Mouse (Mus musculus) G1E (cell line): ENCODE results near the gene Rictor. TPM values are rescaled to one million over a fixed set of nuclear protein-coding genes. Genes with fewer than 3 reads are reported as not detected.

ENCODE experiments used
- ATAC-seq: 2 replicates; pipeline ENCODE4 v1.8.0; 2016; ENCODE audit warnings: mild to moderate bottlenecking; ENCODE audit not compliant: insufficient number of reproducible peaks, poor library complexity, low FRiP score, severe bottlenecking; ENCODE audit errors: extremely low read depth
- DNase-seq: peaks from one replicate; pipeline ENCODE4 v3.0.0; 2012; ENCODE audit warnings: low spot score
- H3K27me3 ChIP-seq: 2 replicates; pipeline ENCODE4 v1.6.1; 2012; ENCODE audit warnings: mild to moderate bottlenecking, low read length, inconsistent platforms; ENCODE audit not compliant: insufficient read depth
- H3K36me3 ChIP-seq: replicated peaks from 2 replicates; pipeline ENCODE3; 2012; ENCODE audit warnings: mild to moderate bottlenecking, inconsistent platforms
- H3K4me1 ChIP-seq: 2 replicates; pipeline ENCODE4 v1.6.1; 2012; ENCODE audit warnings: low read depth, low read length, inconsistent platforms, mixed read lengths; ENCODE audit not compliant: insufficient read depth
- H3K4me3 ChIP-seq: 2 replicates; pipeline ENCODE4 v1.5.1; 2012; ENCODE audit warnings: low read depth, mild to moderate bottlenecking, inconsistent platforms, low read length, moderate library complexity, mixed read lengths
- H3K9me3 ChIP-seq: replicated peaks from 2 replicates; pipeline ENCODE4 v1.6.1; 2012; ENCODE audit warnings: inconsistent platforms
- CTCF ChIP-seq: IDR thresholded peaks from 2 replicates; pipeline ENCODE4 v1.5.1; 2012; ENCODE audit warnings: low read depth, low read length, inconsistent platforms, mixed read lengths
- GATA1 ChIP-seq: IDR thresholded peaks from 2 replicates; pipeline ENCODE4 v1.6.1; 2012; ENCODE audit warnings: borderline replicate concordance, low read length, inconsistent platforms, mixed read lengths
- GATA2 ChIP-seq: IDR thresholded peaks from 2 replicates; pipeline ENCODE4 v1.6.1; 2012; ENCODE audit warnings: low read depth, low read length, inconsistent platforms, borderline replicate concordance
- POLR2AphosphoS5 ChIP-seq: IDR thresholded peaks from 2 replicates; pipeline ENCODE4 v1.6.1; 2012; ENCODE audit warnings: low read depth, low read length, inconsistent platforms; ENCODE audit not compliant: insufficient replicate concordance
- TAL1 ChIP-seq: conservative IDR thresholded peaks from 2 replicates; pipeline ENCODE4 v1.6.1; 2012; ENCODE audit warnings: low read depth, low read length, inconsistent platforms, mixed read lengths
- polyA plus RNA-seq: library from polyadenylated mRNA; stranded (reverse); fragments of >175 nt; gene quantifications from 2 replicates; pipeline ENCODE4 v1.2.3, GENCODE M21; 2012
- total RNA-seq, 2 experiments: library from RNA; stranded (forward) in 1 of 2; stranded (reverse) in 1 of 2; fragments of 200-1000 nt in 1 of 2; fragments of >200 nt in 1 of 2; fragmentation: Nextera tagmentation in 1 of 2; gene quantifications; 2 replicates each; pipeline ENCODE4 v1.2.3; 2014 to 2017

Gene Rictor
- total and polyA plus RNA-seq, 3 experiments: 0.75 to 92.6 (median 61.5) TPM

DNA sequence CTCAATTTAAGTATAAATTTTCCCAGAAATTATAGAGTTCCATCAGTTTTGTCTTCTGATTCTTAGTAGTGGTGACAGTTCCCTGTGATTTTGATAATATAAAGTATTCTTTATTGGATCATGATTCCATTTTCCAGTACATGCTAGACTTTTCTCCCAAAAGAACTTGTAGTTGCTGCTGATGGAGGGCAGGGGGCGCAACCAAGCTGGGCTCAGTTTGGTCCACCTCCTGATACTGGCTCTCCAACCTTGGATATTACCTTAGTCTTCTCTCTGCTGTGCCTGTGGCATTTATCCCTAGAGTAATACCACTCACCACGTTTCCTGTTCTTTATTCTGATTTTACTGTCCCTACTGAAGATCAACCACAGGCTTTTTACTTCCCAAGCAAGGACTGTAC is 6.0 kb upstream of the Rictor start:
- no peak for ATAC-seq

DNA sequence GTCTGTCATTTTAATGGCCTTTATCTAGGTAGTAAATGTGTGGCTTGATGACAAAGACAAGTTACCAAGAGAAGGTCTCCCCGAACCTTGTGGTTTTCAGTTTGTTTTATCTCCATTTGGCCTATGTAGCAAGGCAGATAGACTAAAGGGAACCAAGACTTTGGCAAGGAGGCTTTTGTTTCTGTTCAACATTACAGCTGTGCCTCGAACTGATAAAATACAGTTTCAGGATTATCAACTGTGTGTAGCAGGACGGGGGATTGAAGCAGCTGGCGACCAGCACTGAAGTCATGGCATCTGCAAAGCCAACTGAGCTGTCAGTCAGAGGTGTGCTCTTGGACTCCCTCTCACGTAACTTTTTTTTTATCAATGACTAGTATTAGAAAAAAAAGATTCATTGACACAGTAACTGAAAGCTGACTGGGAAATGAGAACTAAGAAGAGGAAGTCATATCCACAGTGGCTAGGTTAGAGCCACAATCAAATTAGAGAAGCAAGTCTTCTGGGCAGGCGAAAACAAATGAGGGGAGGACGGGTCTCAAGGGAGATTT is 2.8 kb upstream of the Rictor start:
- TF ChIP-seq GATA1: no peak
- no peak for TF ChIP-seq POLR2AphosphoS5
- TF ChIP-seq TAL1: peak; percentile 90
- DNase-seq: peak; percentile 62

More for the DNA sequence above, 6.0 kb upstream of the Rictor start:
- Histone ChIP-seq H3K36me3 (no peaks in the 10 kb centered on the region), H3K9me3 (no peaks in the 10 kb centered on the region), H3K27me3 (no peaks in the 10 kb centered on the region), H3K4me1 (peaks cover 24% of the 10 kb centered on the region), H3K4me3 (no peak overlapping the region)
- TF ChIP-seq CTCF (peak; percentile 38), GATA1 (no peak)
- DNase-seq: no peak

DNA sequence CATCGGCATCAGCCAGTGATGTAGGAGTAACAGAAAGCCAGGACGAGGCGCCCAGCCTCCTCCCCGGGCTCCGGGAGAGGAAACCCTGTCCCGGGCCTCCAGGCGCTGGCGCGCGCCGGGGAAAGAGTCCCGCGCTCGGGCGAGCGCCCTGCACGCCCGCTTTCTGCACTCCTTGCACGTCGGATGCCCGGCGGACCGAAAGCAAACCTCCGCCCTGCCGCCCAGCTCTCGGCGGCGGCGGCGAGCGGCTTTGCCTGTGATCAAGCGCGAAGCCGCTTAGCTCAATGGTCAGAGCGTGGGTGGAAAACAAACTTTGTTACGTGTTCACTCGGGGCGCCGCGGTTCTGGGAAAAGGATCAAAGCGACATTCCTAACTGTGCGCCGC is 636 bp upstream of the Rictor start:
- peaks cover 52% of the 10 kb centered on the region for H3K4me1 ChIP-seq
- H3K9me3 ChIP-seq: no peaks in the 10 kb centered on the region
- H3K27me3 ChIP-seq: no peaks in the 10 kb centered on the region
- DNase-seq: peak; percentile 32
- peak overlapping the region; percentile 97 for H3K4me3 ChIP-seq
- TF ChIP-seq CTCF: no peak
- TF ChIP-seq TAL1: no peak
- no peak for TF ChIP-seq POLR2AphosphoS5
- TF ChIP-seq GATA2: no peak
- no peak for TF ChIP-seq GATA1
- ATAC-seq: no peak
- H3K36me3 ChIP-seq: peaks cover 8% of the 10 kb centered on the region

More for the DNA sequence above, 2.8 kb upstream of the Rictor start:
- H3K4me1 ChIP-seq: peaks cover 34% of the 10 kb centered on the region
- H3K9me3 ChIP-seq: no peaks in the 10 kb centered on the region
- H3K36me3 ChIP-seq: no peaks in the 10 kb centered on the region
- ATAC-seq: peak; percentile 90
- H3K27me3 ChIP-seq: no peaks in the 10 kb centered on the region
- H3K4me3 ChIP-seq: peak overlapping the region; percentile 23; the same call in 1 of the 2 replicates

DNA sequence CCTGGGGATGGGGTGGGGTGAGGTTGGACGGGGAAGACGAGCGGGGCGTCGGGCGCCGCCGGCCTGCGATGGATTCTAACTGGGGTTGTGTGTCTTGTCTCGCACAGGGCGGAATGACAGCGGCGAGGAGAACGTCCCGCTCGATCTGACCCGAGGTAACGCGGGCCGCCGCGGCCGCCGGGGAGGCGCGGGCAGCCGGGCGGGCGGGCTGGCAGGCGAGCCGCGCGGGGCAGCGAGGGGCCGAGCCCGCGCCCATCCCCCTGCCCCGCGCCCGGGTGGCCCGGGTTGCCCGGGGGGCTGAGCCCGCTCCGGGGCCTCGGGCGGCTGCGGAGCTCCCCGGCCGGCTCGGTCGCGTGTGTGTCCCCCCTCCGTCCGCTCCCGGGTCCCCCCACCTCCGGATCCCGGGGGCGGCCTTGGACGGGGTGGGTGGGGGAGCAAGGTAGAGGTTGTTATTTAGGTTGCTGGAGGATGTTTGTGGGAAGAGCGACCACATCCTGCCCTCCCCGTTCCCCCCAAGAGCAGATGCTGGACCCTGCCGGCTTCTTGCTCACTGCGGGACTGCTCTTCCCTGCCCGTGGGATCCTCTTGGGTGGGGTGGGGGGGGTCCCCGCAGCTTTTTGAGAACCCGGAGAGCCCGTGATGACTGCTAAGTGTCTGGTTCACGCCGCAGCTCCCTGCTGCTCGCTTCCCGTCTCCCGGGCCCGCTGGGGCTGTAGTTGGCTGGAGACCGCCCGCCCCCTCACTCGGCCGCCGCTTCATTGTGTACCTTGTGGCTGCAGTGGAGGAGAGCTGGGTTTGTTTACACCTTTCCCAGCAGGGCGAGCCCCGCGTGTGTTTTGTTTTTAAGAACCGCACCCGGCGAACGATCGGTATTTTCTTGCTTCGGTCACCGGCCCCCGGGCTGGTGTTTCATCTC is 605 bp downstream of the Rictor start:
- Histone ChIP-seq H3K36me3 (peaks cover 10% of the 10 kb centered on the region), H3K9me3 (no peaks in the 10 kb centered on the region), H3K4me3 (peak overlapping the region; percentile 97), H3K4me1 (peaks cover 55% of the 10 kb centered on the region), H3K27me3 (no peaks in the 10 kb centered on the region)
- no peak for TF ChIP-seq GATA2
- TF ChIP-seq GATA1: no peak
- peak; percentile 46 for DNase-seq
- no peak for ATAC-seq

DNA sequence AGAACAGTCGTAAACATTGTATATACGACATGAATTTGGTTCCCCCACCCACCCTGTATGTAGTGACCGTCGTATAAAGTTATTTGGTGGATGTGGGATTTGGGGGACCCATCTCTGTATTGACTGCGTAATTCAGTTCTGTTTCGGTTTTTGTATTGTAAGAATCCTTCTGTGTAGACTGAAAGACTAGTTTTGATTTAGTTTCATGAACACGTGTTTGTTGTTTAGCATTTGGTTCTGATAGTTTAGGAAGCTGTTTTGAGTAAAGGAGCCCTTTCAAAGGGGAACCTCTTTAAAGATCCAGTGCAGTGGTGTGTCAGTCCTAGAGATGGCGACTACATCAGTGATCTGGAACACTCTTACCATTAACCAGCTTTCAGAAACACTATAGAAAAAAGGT is 1.4 kb downstream of the Rictor start:
- Histone ChIP-seq H3K27me3 (no peaks in the 10 kb centered on the region), H3K9me3 (no peaks in the 10 kb centered on the region), H3K4me3 (peak overlapping the region; percentile 97), H3K36me3 (peaks cover 10% of the 10 kb centered on the region), H3K4me1 (peaks cover 59% of the 10 kb centered on the region)
- ATAC-seq (no peak), DNase-seq (no peak)
- no peak for TF ChIP-seq POLR2AphosphoS5
- TF ChIP-seq TAL1: no peak
- TF ChIP-seq CTCF: no peak
- no peak for TF ChIP-seq GATA2

DNA sequence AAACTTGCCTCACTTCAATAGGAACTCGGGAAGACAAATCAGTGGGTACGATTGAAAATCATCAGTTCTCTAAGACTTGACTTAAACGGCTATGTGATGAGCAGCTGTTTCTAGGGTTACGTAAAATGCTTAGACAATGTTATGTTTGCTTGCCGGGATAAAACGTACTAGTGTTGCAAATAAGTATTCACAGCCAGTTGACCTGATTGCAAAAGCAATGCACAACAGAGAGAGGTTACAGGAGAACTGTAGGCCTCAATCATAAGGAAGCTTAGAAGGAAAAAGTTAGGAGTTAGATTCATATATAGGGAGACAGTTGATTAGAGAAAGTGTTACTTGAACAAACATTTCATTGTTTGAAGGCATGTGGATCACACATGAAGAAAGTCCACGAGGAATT is 2.2 kb downstream of the Rictor start:
- H3K36me3 ChIP-seq: peaks cover 17% of the 10 kb centered on the region
- ATAC-seq: no peak
- H3K4me3 ChIP-seq: no peak overlapping the region
- H3K9me3 ChIP-seq: no peaks in the 10 kb centered on the region
- peaks cover 66% of the 10 kb centered on the region for H3K4me1 ChIP-seq
- no peak for DNase-seq
- no peak for TF ChIP-seq GATA2
- no peak for TF ChIP-seq POLR2AphosphoS5
- TF ChIP-seq TAL1: no peak
- TF ChIP-seq GATA1: no peak
- TF ChIP-seq CTCF: no peak
- H3K27me3 ChIP-seq: no peaks in the 10 kb centered on the region
